Mouse (Mus musculus): ENCODE measurements around the gene Zbtb48.

Gene Zbtb48

GRCm38 (mm10) chr4:152000906-152001305 lies 26.6 kb downstream of the Zbtb48 start:
- DNase-seq (ENCODE audit: low spot score) = no peak

DNA sequence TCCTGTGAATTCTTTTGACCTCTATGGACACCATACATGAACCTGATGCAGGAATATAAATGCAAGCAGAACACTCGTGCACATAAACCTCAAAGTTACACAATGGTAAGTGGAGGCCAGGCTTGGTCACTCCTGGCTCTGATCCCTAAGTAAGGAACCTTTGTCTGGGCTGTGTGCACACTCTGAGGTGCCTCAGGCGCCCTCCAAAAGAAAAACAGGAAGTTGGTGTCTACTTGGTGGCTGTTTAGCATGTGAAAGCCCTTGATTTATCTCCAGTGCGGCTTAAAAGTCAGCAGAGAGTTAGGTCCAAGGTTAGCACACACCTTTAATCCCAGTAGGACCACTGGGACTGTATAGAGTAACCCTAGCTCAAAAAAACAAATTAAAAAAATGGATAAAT lies 28.0 kb downstream of the Zbtb48 start:
- DNase-seq (ENCODE audit: low spot score) = no peak

- DNase-seq (ENCODE audit: low spot score) = no peak
These were observed 29.8 kb downstream of the Zbtb48 start for GRCm38 (mm10) chr4:151997701-151998100.

- no peak for DNase-seq (ENCODE audit: low spot score)
These were observed 30.6 kb downstream of the Zbtb48 start for GRCm38 (mm10) chr4:151996951-151997222.

DNA sequence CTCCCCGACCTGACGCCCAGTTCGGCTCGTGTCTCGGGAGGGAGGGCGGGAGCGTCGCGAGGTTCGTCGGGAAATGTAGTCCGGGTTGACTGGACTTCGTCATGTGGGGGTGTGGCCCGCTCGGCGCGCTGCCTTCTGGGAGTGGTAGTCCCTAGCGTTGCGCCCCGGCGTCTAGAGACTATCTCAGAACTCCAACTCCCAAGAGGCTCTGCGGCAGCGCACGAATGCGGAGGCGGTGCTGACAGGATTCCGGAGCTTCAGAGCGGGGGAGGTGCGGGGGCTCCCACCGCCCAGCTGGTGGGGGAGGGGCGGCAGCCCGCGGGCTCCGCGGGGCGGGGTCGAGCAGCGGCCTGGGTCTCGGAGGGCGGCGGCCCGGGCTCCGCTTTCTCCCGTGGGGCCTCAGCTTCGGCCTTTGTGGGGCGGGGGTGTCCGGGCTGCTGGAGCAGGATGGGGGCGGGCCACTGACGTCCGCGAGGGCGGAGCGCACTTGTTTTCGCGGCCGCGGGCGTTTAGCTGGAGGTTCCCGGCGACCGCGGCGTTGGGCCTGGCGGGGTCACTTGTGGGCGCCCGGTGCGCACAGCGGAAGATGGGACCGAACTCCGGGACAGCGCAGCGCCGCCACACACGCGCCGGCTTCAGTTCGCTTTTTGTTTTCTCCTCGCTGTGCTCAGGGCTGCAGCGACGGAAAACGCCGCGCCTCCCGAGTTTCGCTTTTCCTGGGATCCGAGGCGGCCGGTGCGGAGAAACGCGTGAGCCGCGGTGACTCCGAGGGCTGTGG lies 31.1 kb downstream of the Zbtb48 start, which contains the start of gene Phf13:
Phf13 (minus strand) TSS at position 86 of the 778 bp plus-strand sequence.
- DNase-seq (ENCODE audit: low spot score) = peak; percentile 98

DNA sequence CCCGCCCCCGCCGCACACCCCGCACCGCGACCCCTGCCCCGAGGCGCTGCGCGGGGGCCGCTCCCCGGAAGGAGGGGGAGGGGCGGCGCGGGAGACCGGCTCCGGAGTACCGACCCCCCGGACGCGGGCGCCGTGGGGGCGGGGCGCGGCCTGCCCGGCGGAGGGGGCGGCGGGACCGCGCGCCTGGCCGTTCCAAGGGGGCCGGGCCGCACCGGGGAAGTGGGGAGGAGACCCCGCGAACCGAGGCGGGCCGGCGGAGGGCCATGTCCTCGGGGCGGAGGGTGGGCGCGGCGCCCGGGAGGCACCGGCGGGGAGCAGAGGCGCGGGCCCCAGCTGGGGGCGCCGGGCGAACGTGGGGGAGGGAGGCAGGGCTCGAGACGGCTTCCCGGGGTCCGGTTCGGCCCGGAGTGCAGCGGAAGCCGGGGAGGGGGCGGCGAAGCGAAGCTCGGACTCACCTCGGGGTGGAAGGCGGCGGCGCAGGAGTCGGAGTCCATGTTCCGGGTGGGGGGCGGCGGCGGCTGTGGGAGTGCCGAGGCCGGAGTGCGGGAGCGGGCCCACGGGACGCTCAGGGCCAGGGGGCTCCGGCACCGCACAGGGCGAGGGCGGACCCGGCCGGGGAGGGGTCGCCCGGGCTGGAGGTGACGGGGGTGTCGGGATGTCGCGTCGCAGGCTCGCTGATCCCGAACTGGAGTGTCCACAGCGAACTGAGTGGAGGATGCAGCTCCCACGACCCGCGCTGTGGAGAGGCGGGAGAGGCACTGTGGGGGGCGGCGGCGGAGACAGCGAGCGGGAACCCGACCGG lies 31.9 kb downstream of the Zbtb48 start:
- DNase-seq (ENCODE audit: low spot score) = no peak

GRCm38 (mm10) chr4:151994228-151995171 lies 33.0 kb downstream of the Zbtb48 start:
- no peak for DNase-seq (ENCODE audit: low spot score)

DNA sequence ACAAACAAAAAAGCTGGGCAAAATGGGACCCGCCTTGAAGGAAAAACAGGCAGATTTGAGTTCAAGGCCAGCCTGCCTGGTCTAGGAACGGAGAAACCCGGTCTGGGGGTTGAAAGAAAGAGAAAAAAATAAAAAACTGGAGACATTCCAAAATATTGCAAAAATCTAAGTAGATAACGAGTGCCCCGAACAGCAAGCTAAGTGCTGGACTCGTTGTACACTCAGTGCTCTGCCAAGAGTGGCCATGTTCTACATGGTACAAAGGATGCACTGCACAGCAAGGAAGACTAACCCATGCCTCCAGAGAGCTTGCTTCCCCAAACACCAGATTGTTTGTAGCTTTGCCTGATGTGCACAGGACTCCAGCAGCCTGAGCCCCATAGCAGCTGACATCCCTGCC lies 34.4 kb downstream of the Zbtb48 start:
- no peak for DNase-seq (ENCODE audit: low spot score)

DNA sequence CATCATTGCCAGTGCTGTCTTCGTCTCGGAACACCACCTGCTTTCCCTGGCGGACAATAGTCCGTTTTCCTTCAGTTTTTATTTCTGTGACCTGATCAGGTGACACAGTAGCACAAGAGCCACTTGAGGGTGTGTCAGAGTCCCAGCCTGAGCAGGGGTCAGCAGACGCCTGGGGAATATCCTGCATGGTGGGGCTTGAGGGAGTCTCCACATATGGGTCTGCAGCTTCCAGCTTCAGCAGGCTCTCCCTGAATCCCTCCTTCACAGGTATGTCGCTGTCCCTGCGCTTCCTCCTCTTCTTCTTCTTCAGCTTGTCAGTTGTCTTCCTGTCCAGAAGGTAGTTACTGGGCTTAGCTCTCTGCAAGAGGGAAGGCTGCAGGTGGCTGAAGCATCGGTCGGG lies 35.4 kb downstream of the Zbtb48 start:
- DNase-seq (ENCODE audit: low spot score) = no peak

DNA sequence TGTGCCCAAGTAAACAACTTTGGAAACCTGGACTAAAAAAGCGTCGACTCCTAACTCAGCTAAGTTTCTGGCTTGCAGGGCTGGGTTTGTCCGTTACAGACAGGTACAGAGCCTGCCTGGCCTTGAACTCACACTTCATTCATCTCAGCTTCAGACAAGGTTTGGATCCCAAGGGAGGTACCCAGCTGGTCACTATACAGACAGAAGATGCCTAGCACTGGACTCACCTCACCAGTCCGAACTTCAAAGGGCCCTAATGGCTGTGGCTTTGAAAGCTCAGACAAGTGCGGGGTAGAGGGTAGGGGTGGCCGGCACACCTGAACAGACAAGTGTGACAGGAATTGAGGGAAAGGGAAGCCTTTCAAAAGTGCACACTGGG lies 38.4 kb downstream of the Zbtb48 start:
- no peak for DNase-seq (ENCODE audit: low spot score)

GRCm38 (mm10) chr4:151988342-151989109 lies 38.9 kb downstream of the Zbtb48 start, which contains the start of gene Thap3:
Gene Thap3 (minus strand): TSS chr4:151988997.
- DNase-seq (ENCODE audit: low spot score) = peak; percentile 80

DNA sequence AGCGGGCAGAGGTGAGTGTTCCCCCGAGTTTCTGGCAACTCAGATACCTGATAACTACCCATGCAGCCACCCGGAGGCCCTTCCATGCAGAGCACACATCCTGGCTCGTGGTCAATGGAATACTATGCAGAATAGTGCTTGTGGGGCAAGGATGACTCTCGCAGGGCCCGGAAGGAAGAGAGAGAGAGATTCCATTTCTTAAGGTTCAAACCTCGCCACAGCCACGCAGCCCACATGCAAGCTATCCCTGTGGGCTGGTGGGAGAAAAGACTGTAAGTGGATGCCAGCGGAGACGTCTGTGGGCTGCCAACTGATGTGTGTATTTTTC lies 39.5 kb downstream of the Zbtb48 start:
- no peak for DNase-seq (ENCODE audit: low spot score)

DNA sequence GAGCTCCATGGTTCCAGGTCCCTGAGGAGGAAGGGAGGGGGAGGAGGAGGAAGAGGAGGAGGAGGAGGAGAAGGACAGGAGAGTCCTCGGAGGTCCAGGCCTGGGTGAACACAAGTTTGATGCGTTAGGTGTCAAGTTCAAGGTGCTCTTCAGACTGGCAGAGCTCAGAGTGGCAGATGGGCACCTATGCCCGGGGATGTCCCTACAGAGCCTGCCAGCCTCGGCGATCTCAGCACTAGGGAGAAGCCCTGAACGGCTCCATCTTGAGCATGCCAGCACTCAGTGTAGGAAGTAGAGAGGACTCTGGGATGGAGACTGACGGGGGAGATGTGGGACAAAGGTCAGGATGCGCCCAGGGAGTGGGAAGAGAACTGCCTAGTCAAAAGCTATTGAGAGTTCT lies 40.8 kb downstream of the Zbtb48 start:
- DNase-seq (ENCODE audit: low spot score) = no peak

- DNase-seq (ENCODE audit: low spot score) = peak; percentile 76
These were observed 41.6 kb downstream of the Zbtb48 start for GRCm38 (mm10) chr4:151985886-151986285.

DNA sequence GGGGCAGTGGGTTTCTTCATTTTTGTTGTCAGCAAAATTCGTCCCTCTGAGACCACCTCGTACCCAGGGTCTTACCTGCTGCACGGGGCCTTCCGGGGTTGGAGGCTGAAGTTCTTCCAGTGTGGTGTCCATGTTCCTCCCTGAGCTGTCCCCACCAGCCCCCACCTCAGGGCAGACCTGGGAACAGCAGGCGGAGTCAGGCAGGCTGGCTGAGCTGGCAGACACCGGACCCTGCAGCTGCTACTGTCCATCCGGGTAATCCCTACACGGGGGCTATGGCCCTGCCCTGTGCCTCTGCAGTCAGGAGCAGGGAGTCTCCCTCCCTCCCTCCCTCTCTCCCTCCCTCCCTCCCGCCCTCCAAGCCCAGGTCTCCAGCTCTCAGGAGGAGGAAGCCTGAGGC lies 43.9 kb downstream of the Zbtb48 start:
- no peak for DNase-seq (ENCODE audit: low spot score)

DNA sequence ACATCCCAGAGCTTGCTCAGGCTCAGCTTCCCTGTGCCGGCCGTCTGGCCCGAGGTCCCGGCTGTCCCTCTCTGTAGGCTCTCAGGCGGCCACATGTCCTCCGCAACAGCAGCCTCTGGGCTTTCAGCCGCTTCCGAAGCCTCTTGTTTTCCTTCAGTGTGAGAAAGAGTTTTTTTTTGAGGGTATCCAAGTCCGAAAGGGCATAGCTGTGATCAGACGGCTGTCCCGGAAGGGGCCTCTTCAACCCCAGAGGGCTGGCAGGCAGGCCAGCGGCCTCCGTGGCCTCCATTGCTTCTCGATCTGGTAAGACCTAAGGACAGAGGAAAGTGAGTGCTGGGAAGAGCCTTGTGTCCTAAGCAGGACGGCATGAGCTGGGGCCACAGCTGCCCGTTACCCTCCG lies 44.4 kb downstream of the Zbtb48 start:
- no peak for DNase-seq (ENCODE audit: low spot score)

- peak; percentile 77 for DNase-seq (ENCODE audit: low spot score)
These were observed 46.1 kb downstream of the Zbtb48 start for GRCm38 (mm10) chr4:151981363-151981762.

- no peak for DNase-seq (ENCODE audit: low spot score)
These were observed 46.8 kb downstream of the Zbtb48 start for GRCm38 (mm10) chr4:151980699-151981098.

DNA sequence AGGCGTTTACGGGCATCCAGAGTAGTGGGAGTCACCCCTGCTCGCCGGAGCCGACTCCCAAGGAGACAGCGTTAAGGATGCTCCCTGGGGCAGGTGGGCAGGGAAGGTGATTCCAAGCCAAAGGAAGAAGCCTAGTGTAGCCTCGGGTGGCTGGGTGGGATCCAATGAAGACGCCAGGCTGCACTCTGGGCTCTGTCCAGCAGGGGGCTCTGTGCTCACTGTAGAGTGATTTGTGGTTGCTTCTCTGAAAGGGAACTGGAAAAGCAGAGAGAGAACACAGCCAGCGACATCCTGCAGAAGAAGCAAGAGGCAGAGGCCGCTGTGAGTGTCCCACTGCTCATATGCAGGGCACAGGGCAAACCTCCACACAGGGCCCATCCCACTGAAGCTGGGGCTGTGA lies 49.7 kb downstream of the Zbtb48 start:
- DNase-seq (ENCODE audit: low spot score) = peak; percentile 76

DNA sequence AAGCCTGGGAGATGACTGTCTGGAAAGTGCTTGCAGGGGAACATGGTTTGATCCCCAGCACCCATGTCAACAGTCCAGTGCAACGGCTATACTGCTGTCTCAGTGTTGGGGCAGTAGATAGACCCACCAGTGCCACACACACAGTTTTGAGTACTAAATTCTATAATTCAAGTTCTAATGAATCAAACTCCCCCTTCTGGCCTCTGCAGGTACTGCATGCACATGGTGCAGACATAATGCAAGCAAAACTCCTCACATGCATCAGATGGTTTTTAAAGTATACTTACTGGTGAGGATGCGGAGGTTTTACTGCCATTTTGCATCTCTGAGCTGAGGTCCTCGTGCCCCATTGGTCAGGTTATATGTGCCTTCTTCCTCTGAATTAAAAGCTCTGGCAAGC lies 52.0 kb downstream of the Zbtb48 start:
- peak; percentile 31 for DNase-seq (ENCODE audit: low spot score)

DNA sequence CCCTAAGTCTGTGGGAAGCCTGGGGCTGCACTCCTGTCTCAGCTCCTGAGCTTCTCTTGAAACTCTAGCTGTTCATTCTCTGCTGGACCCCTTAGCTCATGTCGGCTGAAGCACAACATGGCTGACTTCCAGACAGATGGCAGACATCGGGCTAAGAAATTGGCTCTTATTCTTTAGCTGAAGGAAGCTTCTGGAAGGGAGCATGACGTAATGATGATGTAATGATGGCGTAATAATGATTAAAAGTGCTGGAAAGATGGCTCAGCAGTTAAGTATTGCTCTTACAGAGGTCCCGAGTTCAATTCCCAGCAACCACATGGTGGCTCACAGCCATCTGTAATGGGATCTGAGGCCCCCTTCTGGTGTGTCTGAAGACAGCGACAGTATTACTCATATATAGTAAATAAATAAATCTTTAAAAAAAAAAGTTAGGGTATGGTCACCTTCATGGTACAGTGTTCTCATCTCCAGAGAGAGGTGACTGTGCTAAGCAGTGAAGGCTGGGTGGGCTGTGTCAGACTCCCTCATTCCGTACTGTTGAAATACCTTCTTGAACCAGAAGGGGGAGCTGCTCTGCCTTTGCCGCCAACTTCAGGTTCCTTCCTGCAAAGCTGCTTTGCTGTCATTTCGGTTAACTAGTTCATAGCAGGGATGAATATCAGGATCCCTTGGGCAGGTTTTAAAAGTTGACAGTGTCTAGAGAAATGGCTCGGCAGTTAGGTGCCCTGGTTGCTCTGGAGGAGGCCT lies 55.1 kb downstream of the Zbtb48 start:
- DNase-seq (ENCODE audit: low spot score) = peak; percentile 21
